Mouse (Mus musculus) heart, embryonic 16.5 days (tissue): Measurements from ENCODE around the gene Abhd12b. TPM values are rescaled to one million over a fixed set of nuclear protein-coding genes. Genes with fewer than 3 reads are reported as not detected.
"Not testable (repeated sequence)": the region's sequence is repeated elsewhere in the genome, so short reads cannot be mapped to it uniquely, and the experiment has no call there.

Experiments used
- ATAC-seq: fragments of 200-750 bp; cut with Nextera tagmentation; replicated peaks from 2 replicates; pipeline ENCODE4 v1.8.0; 2017; ENCODE audit warnings: moderate number of reproducible peaks; ENCODE audit not compliant: insufficient read depth, low FRiP score; ENCODE audit errors: extremely low read depth
- H3K27ac ChIP-seq: fragments of 300-500 bp; sonication (generic); 2 replicates; pipeline ENCODE4 v1.5.1; 2014; ENCODE audit warnings: mild to moderate bottlenecking, low read length, control low read depth, moderate library complexity
- H3K27me3 ChIP-seq: fragments of 300-500 bp; sonication (generic); 2 replicates; pipeline ENCODE4 v1.6.1; 2014; ENCODE audit warnings: low read length, mixed read lengths; ENCODE audit not compliant: control insufficient read depth, insufficient read depth
- H3K36me3 ChIP-seq: fragments of 300-500 bp; sonication (generic); 2 replicates; pipeline ENCODE4 v1.6.1; 2014; ENCODE audit not compliant: control insufficient read depth, insufficient read depth
- H3K4me1 ChIP-seq: fragments of 300-500 bp; sonication (generic); 2 replicates; pipeline ENCODE4 v1.6.1; 2014; ENCODE audit warnings: low read length, mixed read lengths; ENCODE audit not compliant: control insufficient read depth, insufficient read depth
- H3K4me2 ChIP-seq: fragments of 300-500 bp; sonication (generic); 2 replicates; pipeline ENCODE4 v1.6.1; 2014; ENCODE audit warnings: low read depth, mild to moderate bottlenecking, control low read depth, low read length
- H3K4me3 ChIP-seq: fragments of 300-500 bp; sonication (generic); 2 replicates; pipeline ENCODE4 v1.5.1; 2014; ENCODE audit warnings: mild to moderate bottlenecking, control low read depth, low read length
- H3K9ac ChIP-seq: fragments of 300-500 bp; sonication (generic); 2 replicates; pipeline ENCODE4 v1.6.1; 2014; ENCODE audit warnings: low read length, control low read depth
- H3K9me3 ChIP-seq: fragments of 300-500 bp; sonication (generic); replicated peaks from 2 replicates; pipeline ENCODE4 v1.6.1; 2016; ENCODE audit warnings: low read length; ENCODE audit not compliant: control insufficient read depth
- WGBS: fragments of 180-500 bp; shearing (Covaris S2); extraction: QIAGEN DNeasy Blood & Tissue Kit; methylation state at CpG from one replicate; pipeline ENCODE4 v1.1.7; 2014; 5-methylcytosine and 5-hydroxymethylcytosine counted together
- polyA plus RNA-seq: library from polyadenylated mRNA; unstranded; fragments of >200 nt; fragmentation: Nextera tagmentation; extraction: Ambion mirVana; gene quantifications from 2 replicates; pipeline ENCODE4 v1.2.1, GENCODE M21; 2015

Gene Abhd12b
- polyA plus RNA-seq, 1 experiment from 2014 or later: not detected

DNA sequence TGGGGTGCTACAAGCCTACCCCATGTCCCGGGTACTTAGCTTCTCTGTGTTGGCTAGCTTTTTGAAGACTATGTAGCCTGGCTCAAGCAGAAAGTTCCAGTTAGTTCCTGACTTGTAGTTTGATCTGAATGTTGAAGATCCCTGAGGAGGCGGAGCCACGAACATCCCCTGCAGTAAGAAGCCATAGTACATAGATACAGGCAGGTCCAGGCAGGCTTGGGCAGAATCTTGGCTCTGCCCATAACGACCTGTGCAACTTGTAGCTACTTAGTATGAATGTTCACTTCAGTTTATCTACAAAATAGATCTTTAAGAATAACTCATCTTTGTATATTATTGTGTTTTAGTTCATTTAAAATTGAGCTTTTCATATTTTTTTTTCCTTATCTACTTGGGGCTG is 14.0 kb downstream of the Abhd12b start:
- no peak for ATAC-seq
- 77% methylated on average over 4 of the region's 4 CpGs for WGBS

DNA sequence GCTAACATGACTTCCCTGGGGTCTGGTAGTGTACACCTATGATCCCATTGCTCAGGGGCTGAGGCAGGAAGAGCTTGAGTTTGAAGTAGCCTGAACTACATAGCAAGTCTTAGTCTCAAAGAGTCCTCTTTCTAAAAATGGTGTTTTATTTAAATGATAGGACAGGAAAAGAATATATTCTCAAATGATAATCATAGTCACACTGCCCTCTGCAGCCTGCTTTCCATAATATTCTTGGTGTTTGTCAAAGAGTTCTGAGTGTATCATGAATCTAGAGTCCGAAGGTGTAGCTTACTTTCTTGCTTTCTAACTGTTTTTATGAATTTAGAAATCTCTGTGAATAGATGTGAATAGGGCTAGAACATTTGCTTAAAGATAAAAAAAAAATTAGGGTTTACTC is 16.0 kb downstream of the Abhd12b start:
- H3K9me3 ChIP-seq: no peaks in the 10 kb centered on the region

More for the DNA sequence above, 14.0 kb downstream of the Abhd12b start:
- Histone ChIP-seq H3K9ac (no peak overlapping the region), H3K9me3 (no peaks in the 10 kb centered on the region), H3K36me3 (no peaks in the 10 kb centered on the region), H3K27me3 (no peaks in the 10 kb centered on the region), H3K4me2 (no peak overlapping the region), H3K4me1 (no peaks in the 10 kb centered on the region), H3K27ac (no peak overlapping the region), H3K4me3 (no peak overlapping the region)

DNA sequence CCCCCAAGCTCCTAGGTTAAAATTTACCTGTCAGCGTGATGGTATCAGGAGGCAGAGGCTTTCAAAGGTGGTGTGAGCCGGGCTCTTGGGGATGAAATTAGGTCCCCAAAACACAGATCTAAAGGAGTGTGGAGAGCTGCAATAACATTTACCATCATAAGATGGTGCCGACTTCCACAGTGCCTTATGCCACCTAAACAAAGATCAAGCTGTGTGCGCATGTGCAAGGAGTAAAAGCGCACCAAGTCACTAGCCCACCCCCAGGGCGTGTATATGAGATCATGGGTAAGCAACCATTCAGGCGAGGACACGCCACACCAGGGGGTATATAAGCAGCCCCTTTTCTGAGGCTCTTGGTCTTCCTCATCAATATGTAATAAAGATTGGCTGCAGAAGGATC is 29.6 kb downstream of the Abhd12b start:
- not testable (repeated sequence) for ATAC-seq, H3K27ac ChIP-seq, H3K4me3 ChIP-seq, H3K27me3 ChIP-seq, H3K9ac ChIP-seq, H3K4me2 ChIP-seq, H3K9me3 ChIP-seq, H3K36me3 ChIP-seq, H3K4me1 ChIP-seq
- WGBS: 91% methylated on average over 8 of the region's 8 CpGs

More for the DNA sequence above, 16.0 kb downstream of the Abhd12b start:
- ATAC-seq: no peak
- Histone ChIP-seq H3K4me2 (no peak overlapping the region), H3K27me3 (no peaks in the 10 kb centered on the region), H3K27ac (no peak overlapping the region), H3K4me3 (no peak overlapping the region), H3K9ac (no peak overlapping the region), H3K36me3 (no peaks in the 10 kb centered on the region), H3K4me1 (no peaks in the 10 kb centered on the region)
- 67% methylated on average over 1 of the region's 1 CpGs for WGBS

DNA sequence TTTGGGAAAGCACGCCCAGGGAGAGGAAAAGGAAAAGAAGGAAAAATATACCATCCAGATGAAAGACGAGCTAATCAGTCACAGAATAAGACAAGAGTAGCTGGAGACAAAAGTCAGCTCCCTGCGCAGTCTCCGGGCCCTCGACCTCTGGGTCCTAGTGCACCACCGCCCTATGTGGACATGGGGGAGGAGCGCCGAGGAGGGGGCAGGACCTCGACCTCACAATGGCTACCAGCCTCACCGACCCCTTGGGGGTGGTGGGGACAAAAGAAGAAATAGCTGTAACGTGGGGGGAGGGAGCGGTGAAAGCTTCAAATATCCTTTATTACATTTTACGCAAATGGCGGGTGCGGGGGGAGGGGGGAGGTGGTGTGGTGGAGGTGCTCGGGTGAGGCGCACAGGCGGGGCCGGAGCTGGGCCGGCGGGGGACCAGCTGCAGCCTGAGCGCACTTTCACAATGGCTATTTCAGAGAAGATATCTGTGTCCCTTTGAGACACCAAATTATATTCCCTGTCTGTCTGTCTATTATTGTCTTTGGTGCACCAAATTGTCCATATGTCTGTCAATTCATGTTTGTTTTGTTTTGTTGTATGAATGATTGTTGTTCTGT is 30.3 kb downstream of the Abhd12b start:
- 87% methylated on average over 22 of the region's 22 CpGs for WGBS
- Histone ChIP-seq H3K4me1 (no peaks in the 10 kb centered on the region), H3K27me3 (no peaks in the 10 kb centered on the region), H3K4me3 (no peak overlapping the region), H3K4me2 (no peak overlapping the region), H3K36me3 (no peaks in the 10 kb centered on the region), H3K9me3 (peaks cover 10% of the 10 kb centered on the region; the same call in 1 of the 2 replicates), H3K9ac (no peak overlapping the region), H3K27ac (no peak overlapping the region)
- ATAC-seq: no peak

- WGBS: 42% methylated on average over 19 of the region's 19 CpGs
- H3K9ac ChIP-seq: no peak overlapping the region
- H3K4me2 ChIP-seq: peak overlapping the region; percentile 57
- H3K36me3 ChIP-seq: peaks cover 15% of the 10 kb centered on the region
- no peak for ATAC-seq
- no peak overlapping the region for H3K27ac ChIP-seq
- no peaks in the 10 kb centered on the region for H3K9me3 ChIP-seq
- no peaks in the 10 kb centered on the region for H3K27me3 ChIP-seq
- peak overlapping the region; percentile 33 for H3K4me3 ChIP-seq
- no peaks in the 10 kb centered on the region for H3K4me1 ChIP-seq
Observed at GRCm38 (mm10) chr12:70192267-70192727, 38.4 kb downstream of the Abhd12b start.

- Histone ChIP-seq H3K27me3 (no peaks in the 10 kb centered on the region), H3K4me1 (no peaks in the 10 kb centered on the region), H3K9ac (no peak overlapping the region), H3K36me3 (peaks cover 19% of the 10 kb centered on the region), H3K4me2 (no peak overlapping the region), H3K4me3 (no peak overlapping the region), H3K27ac (no peak overlapping the region), H3K9me3 (no peaks in the 10 kb centered on the region)
- 92% methylated on average over 6 of the region's 6 CpGs for WGBS
- ATAC-seq: no peak
Observed at GRCm38 (mm10) chr12:70195426-70195825, 41.5 kb downstream of the Abhd12b start.

DNA sequence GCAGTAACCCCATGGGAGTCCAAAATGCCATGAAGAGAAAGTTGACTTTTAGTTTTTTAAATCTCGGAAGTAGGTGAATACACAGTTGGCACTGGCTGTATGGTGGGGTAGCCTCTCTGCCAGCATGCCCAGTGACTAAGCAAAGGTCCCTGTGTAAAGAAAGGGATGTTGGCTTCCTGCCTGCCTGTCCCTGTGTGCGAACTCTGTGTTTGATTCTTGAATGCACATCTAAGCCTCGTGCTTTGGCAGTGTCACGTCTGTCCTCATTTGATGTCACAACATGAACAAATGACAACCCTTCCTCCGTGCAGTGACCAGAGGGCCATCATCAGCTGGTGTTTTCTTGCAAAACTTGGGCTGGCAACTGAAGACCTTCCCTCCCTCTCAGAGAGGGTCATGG is 42.4 kb downstream of the Abhd12b start:
- Histone ChIP-seq H3K4me3 (no peak overlapping the region), H3K4me1 (no peaks in the 10 kb centered on the region), H3K9ac (no peak overlapping the region), H3K9me3 (no peaks in the 10 kb centered on the region), H3K36me3 (peaks cover 22% of the 10 kb centered on the region), H3K27ac (no peak overlapping the region), H3K4me2 (no peak overlapping the region), H3K27me3 (no peaks in the 10 kb centered on the region)
- 88% methylated on average over 5 of the region's 5 CpGs for WGBS
- ATAC-seq: no peak

DNA sequence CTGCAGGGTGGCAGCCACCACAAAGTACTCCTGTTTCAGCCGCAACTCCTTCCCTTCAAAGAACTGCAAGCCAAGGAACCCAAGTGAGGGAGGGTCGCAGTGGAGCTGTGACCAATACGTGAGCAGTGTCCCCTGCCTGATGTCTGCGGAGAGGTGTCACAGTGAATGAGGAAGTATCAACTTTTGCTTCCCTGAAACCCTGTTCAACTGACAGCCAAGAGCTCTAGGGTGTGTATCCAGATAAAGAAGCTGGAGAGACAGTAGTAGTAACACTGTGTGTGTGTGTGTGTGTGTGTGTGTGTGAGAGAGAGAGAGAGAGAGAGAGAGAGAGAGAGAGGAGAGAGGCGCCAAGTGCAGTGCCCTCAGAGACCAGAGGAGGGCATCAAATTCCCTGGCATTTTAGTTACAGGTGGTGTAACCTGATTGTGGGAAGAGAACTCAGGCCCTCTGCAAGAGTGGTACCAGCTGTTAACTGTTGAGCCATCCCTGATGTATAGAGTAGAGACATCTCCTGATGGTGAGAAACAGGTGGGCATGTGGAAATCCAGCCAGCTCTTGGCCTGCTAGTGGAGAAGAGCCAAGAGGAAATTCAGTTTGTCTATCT is 48.1 kb downstream of the Abhd12b start:
- no peaks in the 10 kb centered on the region for H3K4me1 ChIP-seq
- 68% methylated on average over 5 of the region's 5 CpGs for WGBS
- peaks cover 7% of the 10 kb centered on the region; the same call in 1 of the 2 replicates for H3K36me3 ChIP-seq
- H3K9me3 ChIP-seq: no peaks in the 10 kb centered on the region
- H3K27me3 ChIP-seq: no peaks in the 10 kb centered on the region
- ATAC-seq: no peak
- H3K9ac ChIP-seq: no peak overlapping the region
- H3K4me3 ChIP-seq: no peak overlapping the region
- H3K4me2 ChIP-seq: no peak overlapping the region
- H3K27ac ChIP-seq: no peak overlapping the region

DNA sequence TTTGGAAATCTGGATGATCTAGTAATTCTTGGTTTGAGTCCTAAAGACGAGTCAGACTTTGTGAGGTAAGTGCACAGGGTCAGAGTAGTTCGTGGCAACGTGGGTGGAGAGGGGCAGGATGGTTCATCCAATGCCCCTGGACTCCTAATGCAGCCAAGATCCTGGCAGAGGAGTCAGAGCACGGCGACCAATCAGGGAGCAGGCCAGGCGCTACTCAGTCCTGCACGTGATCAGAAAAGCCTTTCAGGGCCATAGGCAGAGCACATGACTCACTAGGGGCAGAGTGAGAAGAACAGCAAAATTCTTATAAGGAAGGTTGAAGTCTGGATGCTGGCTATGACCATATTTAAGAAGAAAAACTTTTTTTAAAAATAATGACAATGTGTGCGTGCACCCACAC is 50.5 kb downstream of the Abhd12b start:
- ATAC-seq: no peak
- no peaks in the 10 kb centered on the region for H3K27me3 ChIP-seq
- no peak overlapping the region for H3K4me3 ChIP-seq
- H3K9me3 ChIP-seq: no peaks in the 10 kb centered on the region
- peaks cover 3% of the 10 kb centered on the region; the same call in 1 of the 2 replicates for H3K36me3 ChIP-seq
- H3K9ac ChIP-seq: no peak overlapping the region
- H3K4me1 ChIP-seq: no peaks in the 10 kb centered on the region
- no peak overlapping the region for H3K4me2 ChIP-seq
- 79% methylated on average over 8 of the region's 8 CpGs for WGBS
- no peak overlapping the region for H3K27ac ChIP-seq
